Mouse (Mus musculus): ENCODE results near the gene Nmi. TPM values are rescaled to one million over a fixed set of nuclear protein-coding genes. Genes with fewer than 3 reads are reported as not detected.

The Nmi gene
- polyA plus RNA-seq, 1 experiment from 2014 or later, result 4.3 TPM

DNA sequence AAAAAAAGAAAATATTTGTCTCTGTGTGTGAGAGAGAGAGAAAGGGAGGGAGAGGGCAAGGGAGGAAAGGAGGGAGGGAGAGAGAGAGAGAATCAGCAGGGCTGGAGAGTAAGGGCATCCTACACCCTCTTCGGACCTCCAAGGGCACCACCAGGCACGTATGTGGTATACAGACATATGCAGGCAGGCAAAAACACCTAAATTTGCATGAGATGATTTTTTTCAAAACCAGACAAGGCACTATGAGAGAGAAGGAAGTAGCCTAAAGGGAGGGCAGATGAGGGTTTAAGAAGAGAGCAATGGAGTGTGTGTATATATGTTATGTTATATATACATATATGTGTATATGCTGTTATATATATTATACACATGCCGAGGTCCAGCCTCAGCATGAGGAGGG is 6.0 kb downstream of the Nmi start:
- no peak for ATAC-seq
- H3K9ac ChIP-seq (ENCODE audit: low read depth, low read length), result no peak overlapping the region
- no peaks in the 10 kb centered on the region; the same call in 1 of the 2 replicates for H3K27me3 ChIP-seq (ENCODE audit: control insufficient read depth, insufficient read depth, low read depth, low read length)
- H3K4me1 ChIP-seq (ENCODE audit: control insufficient read depth, insufficient read depth, low read length), result no peaks in the 10 kb centered on the region
- H3K36me3 ChIP-seq (ENCODE audit: control insufficient read depth, insufficient read depth, low read length), result no peaks in the 10 kb centered on the region
- WGBS, result 85% methylated on average over 3 of the region's 3 CpGs
- H3K4me3 ChIP-seq (ENCODE audit: low read depth, low read length), result no peak overlapping the region
- H3K4me2 ChIP-seq (ENCODE audit: low read length), result no peak overlapping the region
- H3K9me3 ChIP-seq (replicated peaks; ENCODE audit: control insufficient read depth, low read length, poor library complexity, severe bottlenecking), result no peaks in the 10 kb centered on the region
- H3K27ac ChIP-seq (ENCODE audit: low read length), result no peak overlapping the region

DNA sequence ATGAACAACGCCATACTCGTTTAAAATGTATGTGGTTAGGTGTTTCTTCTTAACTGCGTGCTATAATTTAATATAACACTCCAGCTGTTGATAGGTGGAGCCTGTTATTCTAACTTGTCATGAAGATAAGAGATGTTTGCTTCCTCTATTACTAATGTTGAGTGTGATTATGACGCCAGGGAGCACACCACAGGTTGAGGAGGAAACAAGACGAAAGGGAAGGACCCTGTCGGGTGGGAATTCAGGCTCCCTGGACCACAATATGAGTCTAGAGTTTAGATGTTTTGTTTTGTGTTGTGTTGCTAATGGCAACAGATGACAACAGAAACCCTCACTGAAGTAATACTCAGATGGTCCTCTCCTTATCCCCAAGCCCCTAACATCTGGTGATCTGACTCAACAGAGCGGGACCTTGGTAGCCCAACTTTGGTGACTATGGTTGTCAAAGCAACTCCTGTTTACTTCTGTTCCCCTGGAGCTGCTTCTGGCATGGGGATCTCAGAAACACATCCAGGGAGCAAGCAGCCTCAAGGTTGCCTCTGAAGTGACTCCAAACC is 19.6 kb downstream of the Nmi start:
- H3K27me3 ChIP-seq (ENCODE audit: control insufficient read depth, insufficient read depth, low read depth, low read length), result no peaks in the 10 kb centered on the region

DNA sequence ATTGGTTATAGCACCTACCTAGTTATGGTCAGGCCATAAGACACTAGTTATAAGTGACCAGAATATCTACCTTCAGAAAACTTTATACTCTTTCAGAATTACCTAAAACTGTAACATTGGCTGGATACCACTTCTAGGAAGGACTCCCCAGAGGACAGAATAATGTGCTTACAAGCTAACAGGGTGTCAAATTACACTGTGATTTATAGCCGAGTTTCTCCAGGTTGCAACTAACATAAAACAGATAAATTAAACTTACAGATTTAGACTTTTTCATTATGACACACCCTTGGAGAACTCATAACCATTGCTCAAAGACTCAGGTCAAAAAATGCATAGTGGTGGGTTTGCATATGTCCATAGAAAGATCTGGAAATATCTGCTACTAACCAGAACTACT is 22.4 kb downstream of the Nmi start:
- no peaks in the 10 kb centered on the region for H3K4me1 ChIP-seq (ENCODE audit: control insufficient read depth, insufficient read depth, low read length)
- no peak overlapping the region for H3K4me3 ChIP-seq (ENCODE audit: low read depth, low read length)
- no peak for ATAC-seq

More for the DNA sequence above, 19.6 kb downstream of the Nmi start:
- ATAC-seq, result no peak
- Histone ChIP-seq H3K9me3 (replicated peaks; ENCODE audit: control insufficient read depth, low read length, poor library complexity, severe bottlenecking) (no peaks in the 10 kb centered on the region), H3K9ac (ENCODE audit: low read depth, low read length) (no peak overlapping the region), H3K4me3 (ENCODE audit: low read depth, low read length) (no peak overlapping the region), H3K27ac (ENCODE audit: low read length) (no peak overlapping the region), H3K4me2 (ENCODE audit: low read length) (no peak overlapping the region), H3K36me3 (ENCODE audit: control insufficient read depth, insufficient read depth, low read length) (no peaks in the 10 kb centered on the region), H3K4me1 (ENCODE audit: control insufficient read depth, insufficient read depth, low read length) (no peaks in the 10 kb centered on the region)
- WGBS, result 92% methylated on average over 7 of the region's 7 CpGs

DNA sequence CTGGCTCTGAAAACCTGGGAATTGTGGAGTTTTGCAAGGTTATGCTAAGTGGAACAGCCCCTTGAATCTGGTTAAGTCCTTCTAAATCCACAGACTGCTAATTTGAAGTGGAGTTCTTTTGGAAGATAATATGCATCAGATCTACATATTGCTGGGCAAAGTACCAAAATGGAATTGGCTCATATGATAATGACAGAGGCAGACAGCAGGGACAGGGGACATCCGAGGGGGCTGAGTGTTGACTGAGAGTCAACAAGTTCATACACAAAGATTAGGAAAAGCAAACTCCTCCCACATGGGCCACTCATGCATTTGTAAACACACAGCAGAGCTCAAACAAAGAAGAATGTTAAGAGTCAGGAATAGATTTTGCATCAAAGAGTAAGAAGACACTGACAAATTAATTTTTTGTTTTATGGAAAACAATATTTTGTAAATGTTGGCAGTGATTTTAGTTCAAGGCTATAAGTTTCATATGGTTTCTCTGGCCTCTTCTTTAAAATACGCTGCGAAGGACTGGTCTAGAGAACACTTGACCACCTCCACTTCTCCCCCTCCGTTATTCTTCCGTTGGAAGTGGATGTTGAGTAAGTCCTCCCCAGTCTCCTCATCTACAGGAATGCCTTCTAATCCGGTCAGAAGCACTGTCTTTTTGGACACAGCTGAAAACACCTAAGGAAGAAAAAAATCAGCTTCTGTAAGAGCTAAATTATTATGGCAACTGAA is 25.0 kb downstream of the Nmi start:
- H3K4me2 ChIP-seq (ENCODE audit: low read length), result no peak overlapping the region
- ATAC-seq, result no peak
- no peaks in the 10 kb centered on the region for H3K27me3 ChIP-seq (ENCODE audit: control insufficient read depth, insufficient read depth, low read depth, low read length)
- 86% methylated on average over 6 of the region's 6 CpGs for WGBS
- no peak overlapping the region for H3K9ac ChIP-seq (ENCODE audit: low read depth, low read length)
- H3K27ac ChIP-seq (ENCODE audit: low read length), result no peak overlapping the region
- H3K4me3 ChIP-seq (ENCODE audit: low read depth, low read length), result no peak overlapping the region
- no peaks in the 10 kb centered on the region for H3K4me1 ChIP-seq (ENCODE audit: control insufficient read depth, insufficient read depth, low read length)
- peaks cover 4% of the 10 kb centered on the region; the same call in 1 of the 2 replicates for H3K9me3 ChIP-seq (replicated peaks; ENCODE audit: control insufficient read depth, low read length, poor library complexity, severe bottlenecking)
- no peaks in the 10 kb centered on the region for H3K36me3 ChIP-seq (ENCODE audit: control insufficient read depth, insufficient read depth, low read length)

More for the DNA sequence above, 22.4 kb downstream of the Nmi start:
- WGBS, result 34% methylated on average over 1 of the region's 1 CpGs
- Histone ChIP-seq H3K9me3 (replicated peaks; ENCODE audit: control insufficient read depth, low read length, poor library complexity, severe bottlenecking) (no peaks in the 10 kb centered on the region), H3K4me2 (ENCODE audit: low read length) (no peak overlapping the region), H3K9ac (ENCODE audit: low read depth, low read length) (no peak overlapping the region), H3K27me3 (ENCODE audit: control insufficient read depth, insufficient read depth, low read depth, low read length) (no peaks in the 10 kb centered on the region), H3K27ac (ENCODE audit: low read length) (no peak overlapping the region), H3K36me3 (ENCODE audit: control insufficient read depth, insufficient read depth, low read length) (no peaks in the 10 kb centered on the region)

DNA sequence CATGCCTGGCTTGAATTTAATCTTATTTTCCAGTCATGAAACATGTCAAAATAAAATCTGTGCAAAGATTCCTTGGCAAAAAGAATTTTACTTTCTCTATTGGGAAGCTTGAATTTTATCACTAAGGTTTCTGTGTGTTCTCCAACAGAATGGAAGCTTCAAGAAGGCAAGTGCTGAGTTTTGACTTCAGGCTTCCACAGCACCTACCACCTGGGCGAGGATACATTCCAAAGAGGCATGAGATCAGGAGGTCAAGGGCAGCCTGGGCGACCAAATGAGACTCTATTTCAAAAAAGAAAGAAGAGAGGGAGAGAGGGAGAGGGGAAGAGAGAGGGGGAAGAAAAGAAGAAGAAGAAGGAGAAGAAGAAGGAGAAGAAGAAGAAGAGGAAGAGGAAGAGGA is 27.5 kb downstream of the Nmi start:
- Histone ChIP-seq H3K27me3 (ENCODE audit: control insufficient read depth, insufficient read depth, low read depth, low read length) (no peaks in the 10 kb centered on the region), H3K27ac (ENCODE audit: low read length) (no peak overlapping the region), H3K9ac (ENCODE audit: low read depth, low read length) (no peak overlapping the region), H3K4me2 (ENCODE audit: low read length) (no peak overlapping the region), H3K9me3 (replicated peaks; ENCODE audit: control insufficient read depth, low read length, poor library complexity, severe bottlenecking) (peaks cover 4% of the 10 kb centered on the region; the same call in 1 of the 2 replicates), H3K4me1 (ENCODE audit: control insufficient read depth, insufficient read depth, low read length) (no peaks in the 10 kb centered on the region), H3K36me3 (ENCODE audit: control insufficient read depth, insufficient read depth, low read length) (no peaks in the 10 kb centered on the region), H3K4me3 (ENCODE audit: low read depth, low read length) (no peak overlapping the region)
- WGBS, result 53% methylated on average over 2 of the region's 2 CpGs
- no peak for ATAC-seq

DNA sequence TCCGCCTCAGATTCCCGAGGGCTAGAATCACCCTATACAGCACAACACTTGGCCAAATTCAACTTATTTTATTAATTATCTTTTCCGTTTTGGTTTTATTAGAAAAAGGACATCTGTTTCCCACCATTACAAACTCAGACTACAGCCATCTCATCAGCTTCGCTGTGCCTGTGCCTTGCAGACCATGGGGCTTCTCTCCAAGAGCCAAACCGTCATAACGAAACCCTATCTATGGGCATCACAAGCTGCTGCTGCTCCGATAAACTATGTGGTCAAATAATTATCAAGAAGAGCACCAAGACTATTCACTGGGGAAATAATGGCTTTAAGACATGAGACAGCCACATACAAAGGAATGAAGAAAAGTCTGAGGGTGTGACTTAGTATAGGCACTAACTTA is 31.5 kb downstream of the Nmi start:
- Histone ChIP-seq H3K9me3 (replicated peaks; ENCODE audit: control insufficient read depth, low read length, poor library complexity, severe bottlenecking) (peaks cover 4% of the 10 kb centered on the region; the same call in 1 of the 2 replicates), H3K27ac (ENCODE audit: low read length) (no peak overlapping the region), H3K4me3 (ENCODE audit: low read depth, low read length) (no peak overlapping the region), H3K4me2 (ENCODE audit: low read length) (no peak overlapping the region), H3K27me3 (ENCODE audit: control insufficient read depth, insufficient read depth, low read depth, low read length) (no peaks in the 10 kb centered on the region), H3K9ac (ENCODE audit: low read depth, low read length) (no peak overlapping the region), H3K36me3 (ENCODE audit: control insufficient read depth, insufficient read depth, low read length) (no peaks in the 10 kb centered on the region), H3K4me1 (ENCODE audit: control insufficient read depth, insufficient read depth, low read length) (no peaks in the 10 kb centered on the region)
- no peak for ATAC-seq
- 91% methylated on average over 7 of the region's 7 CpGs for WGBS

DNA sequence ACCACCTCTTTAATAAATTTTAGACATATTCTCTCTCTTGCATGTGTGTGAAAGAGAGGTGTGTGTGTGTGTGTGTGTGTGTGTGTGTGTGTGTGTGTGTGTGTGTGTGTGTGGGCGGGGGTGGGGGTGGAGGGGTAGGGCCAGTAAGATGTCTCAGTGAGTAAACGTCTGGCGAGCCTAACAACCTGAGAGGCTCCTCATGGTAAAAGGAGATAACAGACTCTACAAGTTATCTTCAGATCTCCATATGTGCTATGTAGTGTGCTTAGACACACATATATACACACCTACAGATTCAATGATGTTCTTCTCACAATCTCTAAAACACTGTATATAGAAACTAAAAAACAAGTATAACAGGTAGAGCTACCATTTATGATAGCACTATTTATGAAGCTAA is 34.5 kb downstream of the Nmi start:
- H3K27me3 ChIP-seq (ENCODE audit: control insufficient read depth, insufficient read depth, low read depth, low read length), result no peaks in the 10 kb centered on the region
- 89% methylated on average over 3 of the region's 3 CpGs for WGBS
- 0 out of 2 replicates have a peak, but pooled peaks cover 2% of the 10 kb centered on the region for H3K4me1 ChIP-seq (ENCODE audit: control insufficient read depth, insufficient read depth, low read length)
- no peak overlapping the region for H3K27ac ChIP-seq (ENCODE audit: low read length)
- no peak overlapping the region for H3K9ac ChIP-seq (ENCODE audit: low read depth, low read length)
- ATAC-seq, result no peak
- no peak overlapping the region for H3K4me2 ChIP-seq (ENCODE audit: low read length)
- H3K36me3 ChIP-seq (ENCODE audit: control insufficient read depth, insufficient read depth, low read length), result no peaks in the 10 kb centered on the region
- no peak overlapping the region for H3K4me3 ChIP-seq (ENCODE audit: low read depth, low read length)
- 0 out of 2 replicates have a peak, but pooled peaks cover 2% of the 10 kb centered on the region for H3K9me3 ChIP-seq (replicated peaks; ENCODE audit: control insufficient read depth, low read length, poor library complexity, severe bottlenecking)

DNA sequence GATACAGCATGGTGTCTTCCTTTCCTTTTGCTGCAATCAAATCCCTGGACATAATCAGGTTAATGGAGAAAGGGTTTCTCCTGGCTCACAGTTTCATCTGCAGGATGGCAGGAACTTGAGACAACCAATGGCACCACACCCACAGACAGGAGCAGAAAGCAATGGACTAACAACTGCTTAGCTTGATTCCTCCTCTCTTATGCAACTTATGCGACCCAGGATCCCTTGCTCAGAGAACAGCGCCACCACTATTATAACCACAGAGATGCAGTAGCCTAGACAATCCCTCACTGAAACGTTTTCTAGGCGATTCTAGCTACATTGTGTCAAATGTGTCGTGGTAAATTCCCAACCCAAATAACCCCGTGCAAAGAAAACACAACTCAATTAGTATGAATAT is 36.3 kb downstream of the Nmi start:
- no peak for ATAC-seq
- H3K36me3 ChIP-seq (ENCODE audit: control insufficient read depth, insufficient read depth, low read length), result no peaks in the 10 kb centered on the region
- 69% methylated on average over 6 of the region's 6 CpGs for WGBS
- H3K27me3 ChIP-seq (ENCODE audit: control insufficient read depth, insufficient read depth, low read depth, low read length), result no peaks in the 10 kb centered on the region
- no peak overlapping the region for H3K4me3 ChIP-seq (ENCODE audit: low read depth, low read length)
- no peaks in the 10 kb centered on the region for H3K9me3 ChIP-seq (replicated peaks; ENCODE audit: control insufficient read depth, low read length, poor library complexity, severe bottlenecking)
- 0 out of 2 replicates have a peak, but pooled peaks cover 2% of the 10 kb centered on the region for H3K4me1 ChIP-seq (ENCODE audit: control insufficient read depth, insufficient read depth, low read length)
- no peak overlapping the region for H3K9ac ChIP-seq (ENCODE audit: low read depth, low read length)
- H3K27ac ChIP-seq (ENCODE audit: low read length), result no peak overlapping the region
- H3K4me2 ChIP-seq (ENCODE audit: low read length), result no peak overlapping the region

DNA sequence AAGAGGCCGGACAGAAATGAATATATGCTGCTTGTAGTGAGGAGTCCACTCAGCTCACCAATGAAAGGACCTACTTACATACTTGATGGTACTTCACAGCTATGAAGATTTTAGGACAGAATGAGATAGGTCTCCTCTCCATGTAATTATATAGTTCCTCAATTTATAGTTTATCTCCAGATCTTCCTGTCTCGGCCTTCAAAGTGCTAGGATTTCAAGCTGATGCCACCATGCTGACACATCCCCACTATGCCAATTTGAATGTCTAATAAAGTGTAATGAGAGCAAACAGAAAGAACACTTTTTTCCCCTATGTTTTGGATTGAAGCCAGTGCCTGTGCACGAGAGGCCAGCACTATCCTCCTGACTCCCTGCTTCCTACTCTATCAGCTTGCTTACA is 36.7 kb downstream of the Nmi start:
- Histone ChIP-seq H3K4me2 (ENCODE audit: low read length) (no peak overlapping the region), H3K27ac (ENCODE audit: low read length) (no peak overlapping the region), H3K27me3 (ENCODE audit: control insufficient read depth, insufficient read depth, low read depth, low read length) (no peaks in the 10 kb centered on the region), H3K4me1 (ENCODE audit: control insufficient read depth, insufficient read depth, low read length) (0 out of 2 replicates have a peak, but pooled peaks cover 2% of the 10 kb centered on the region), H3K36me3 (ENCODE audit: control insufficient read depth, insufficient read depth, low read length) (no peaks in the 10 kb centered on the region), H3K9ac (ENCODE audit: low read depth, low read length) (no peak overlapping the region), H3K4me3 (ENCODE audit: low read depth, low read length) (no peak overlapping the region), H3K9me3 (replicated peaks; ENCODE audit: control insufficient read depth, low read length, poor library complexity, severe bottlenecking) (no peaks in the 10 kb centered on the region)
- no peak for ATAC-seq
- 84% methylated on average over 3 of the region's 3 CpGs for WGBS
